Mouse (Mus musculus): ENCODE measurements at regions not wholly inside any gene's neighbourhood (a gene's known extent, or its start where the extent isn't known, plus 50 kb on each side); places are given as distances from the start of the nearest gene placed in this dataset.

GRCm38 (mm10) chr4:152762576-152762975, 284.9 kb upstream of the Kcnab2 start:
- TF ChIP-seq POLR2A (IDR thresholded peaks at IDR 0.05; ENCODE audit: low read depth, low read length) (no peak), CTCF (IDR thresholded peaks at IDR 0.05; ENCODE audit: extremely low read depth, insufficient read length, insufficient replicate concordance, low read depth, low read length) (no peak)
